Mouse (Mus musculus): ENCODE measurements around the gene Apol8.
"Not testable (repeated sequence)": the region's sequence is repeated elsewhere in the genome, so short reads cannot be mapped to it uniquely, and the experiment has no call there.

Apol8 gene

GRCm38 (mm10) chr15:77750461-77750860 lies 6.3 kb downstream of the Apol8 start:
- peak; percentile 29 for DNase-seq (ENCODE audit: low spot score)

GRCm38 (mm10) chr15:77749717-77750116 lies 7.1 kb downstream of the Apol8 start:
- no peak for DNase-seq (ENCODE audit: low spot score)

GRCm38 (mm10) chr15:77748414-77748813 lies 8.4 kb downstream of the Apol8 start:
- no peak for DNase-seq (ENCODE audit: low spot score)

- DNase-seq (ENCODE audit: low spot score), result no peak
Measured at GRCm38 (mm10) chr15:77746326-77746725, 10.5 kb downstream of the Apol8 start.

- DNase-seq (ENCODE audit: low spot score), result no peak
Measured at GRCm38 (mm10) chr15:77745081-77745480, 11.7 kb downstream of the Apol8 start.

GRCm38 (mm10) chr15:77744632-77745031 lies 12.2 kb downstream of the Apol8 start:
- no peak for DNase-seq (ENCODE audit: low spot score)

- not testable (repeated sequence) for DNase-seq (ENCODE audit: low spot score)
Measured at GRCm38 (mm10) chr15:77741556-77741955, 15.2 kb downstream of the Apol8 start.

GRCm38 (mm10) chr15:77740511-77741297 lies 16.1 kb downstream of the Apol8 start:
- DNase-seq (ENCODE audit: low spot score), result no peak

GRCm38 (mm10) chr15:77733903-77734302 lies 22.9 kb downstream of the Apol8 start:
- DNase-seq (ENCODE audit: low spot score), result not testable (repeated sequence)

- DNase-seq (ENCODE audit: low spot score), result peak; percentile 30
Measured at GRCm38 (mm10) chr15:77733380-77733779, 23.4 kb downstream of the Apol8 start.

- DNase-seq (ENCODE audit: low spot score), result not testable (repeated sequence)
Measured at GRCm38 (mm10) chr15:77732851-77733250, 24.0 kb downstream of the Apol8 start.

- DNase-seq (ENCODE audit: low spot score), result no peak
Measured at GRCm38 (mm10) chr15:77731605-77732004, 25.2 kb downstream of the Apol8 start.

- not testable (repeated sequence) for DNase-seq (ENCODE audit: low spot score)
Measured at GRCm38 (mm10) chr15:77728739-77729138, 28.1 kb downstream of the Apol8 start, which contains the start of gene Apol9b. TSS of gene Apol9b (plus strand) at chr15:77729039.

- not testable (repeated sequence) for DNase-seq (ENCODE audit: low spot score)
Measured at GRCm38 (mm10) chr15:77727745-77728144, 29.1 kb downstream of the Apol8 start.

- DNase-seq (ENCODE audit: low spot score), result not testable (repeated sequence)
Measured at GRCm38 (mm10) chr15:77727139-77727538, 29.7 kb downstream of the Apol8 start.

GRCm38 (mm10) chr15:77725393-77726020 lies 31.3 kb downstream of the Apol8 start:
- DNase-seq (ENCODE audit: low spot score), result not testable (repeated sequence)

GRCm38 (mm10) chr15:77724208-77724911 lies 32.4 kb downstream of the Apol8 start:
- DNase-seq (ENCODE audit: low spot score), result not testable (repeated sequence)

- DNase-seq (ENCODE audit: low spot score), result not testable (repeated sequence)
Measured at GRCm38 (mm10) chr15:77721509-77721908, 35.3 kb downstream of the Apol8 start.

GRCm38 (mm10) chr15:77718240-77718639 lies 38.6 kb downstream of the Apol8 start:
- DNase-seq (ENCODE audit: low spot score), result not testable (repeated sequence)

GRCm38 (mm10) chr15:77708936-77709335 lies 47.9 kb downstream of the Apol8 start:
- not testable (repeated sequence) for DNase-seq (ENCODE audit: low spot score)

- DNase-seq (ENCODE audit: low spot score), result not testable (repeated sequence)
Measured at GRCm38 (mm10) chr15:77705306-77705705, 51.5 kb downstream of the Apol8 start.

GRCm38 (mm10) chr15:77698656-77699055 lies 58.1 kb downstream of the Apol8 start, which contains the start of gene Apol7e:
TSS of gene Apol7e (plus strand) at chr15:77698857.
- DNase-seq (ENCODE audit: low spot score), result not testable (repeated sequence)
